Mouse (Mus musculus) stomach, postnatal 0 days (tissue): ENCODE data around the gene Vwa1.

Experiments used
- CTCF ChIP-seq: IDR thresholded peaks from 2 replicates; pipeline ENCODE4 v1.5.1; 2016; ENCODE audit warnings: antibody characterized with exemption, low read depth, mild to moderate bottlenecking, moderate library complexity
- EP300 ChIP-seq: optimal IDR thresholded peaks from 2 replicates; pipeline ENCODE3; 2016; ENCODE audit warnings: antibody characterized with exemption

- TF ChIP-seq CTCF (no peak), EP300 (no peak)
Observed at GRCm38 (mm10) chr4:155746036-155746548, 28.4 kb downstream of the Vwa1 start.
